Mouse (Mus musculus) small intestine, adult 2 months (tissue): ENCODE results near the gene Nr6a1. TPM values are rescaled to one million over a fixed set of nuclear protein-coding genes. Genes with fewer than 3 reads are reported as not detected.

Experiments used
- H3K27ac ChIP-seq: fragments of 200-500 bp; 2 replicates; pipeline ENCODE4 v1.5.1; 2012; ENCODE audit warnings: low read depth, low read length, control low read depth, inconsistent platforms; ENCODE audit not compliant: insufficient read depth
- H3K27me3 ChIP-seq: fragments of 200-500 bp; 2 replicates; pipeline ENCODE4 v1.6.1; 2012; ENCODE audit warnings: mild to moderate bottlenecking, moderate library complexity, low read length, inconsistent platforms; ENCODE audit not compliant: control insufficient read depth, insufficient read depth
- H3K36me3 ChIP-seq: fragments of 200-500 bp; 2 replicates; pipeline ENCODE4 v1.6.1; 2012; ENCODE audit warnings: mild to moderate bottlenecking, low read length, control low read depth, inconsistent platforms; ENCODE audit not compliant: control insufficient read depth, insufficient read depth
- H3K4me1 ChIP-seq: fragments of 200-500 bp; 2 replicates; pipeline ENCODE4 v1.6.1; 2012; ENCODE audit warnings: low read length, inconsistent platforms, mixed read lengths; ENCODE audit not compliant: control insufficient read depth, insufficient read depth, insufficient read length
- H3K4me3 ChIP-seq: fragments of 200-500 bp; 2 replicates; pipeline ENCODE4 v1.5.1; 2012; ENCODE audit warnings: low read depth, mild to moderate bottlenecking, control low read depth, inconsistent platforms, low read length, moderate library complexity
- CTCF ChIP-seq: fragments of 200-500 bp; IDR thresholded peaks from 2 replicates; pipeline ENCODE4 v1.5.1; 2012; ENCODE audit warnings: low read depth, mild to moderate bottlenecking, control low read depth, inconsistent platforms, low read length, moderate library complexity, mixed read lengths; ENCODE audit not compliant: insufficient replicate concordance, insufficient read length; ENCODE audit errors: extremely low read depth
- POLR2A ChIP-seq: fragments of 200-500 bp; IDR thresholded peaks from 2 replicates; pipeline ENCODE4 v1.6.1; 2012; ENCODE audit warnings: low read depth, mild to moderate bottlenecking, control low read depth, inconsistent platforms, low read length, moderate library complexity
- WGBS: fragments of 180-500 bp; shearing (Covaris S2); methylation state at CpG from one replicate; pipeline ENCODE4 v1.1.7; 2018; 5-methylcytosine and 5-hydroxymethylcytosine counted together
- polyA plus RNA-seq: library from polyadenylated mRNA; depleted of rRNA; stranded (reverse); fragments of >200 nt; gene quantifications from 2 replicates; pipeline ENCODE4 v1.2.3, GENCODE M21; 2012

The Nr6a1 gene
- polyA plus RNA-seq, 1 experiment: 7.2 TPM

GRCm38 (mm10) chr2:38926145-38926891 lies 1.2 kb downstream of the Nr6a1 start:
- Histone ChIP-seq H3K27ac (no peak overlapping the region), H3K27me3 (no peaks in the 10 kb centered on the region; the same call in 1 of the 2 replicates), H3K36me3 (no peaks in the 10 kb centered on the region), H3K4me3 (peak overlapping the region; percentile 99), H3K4me1 (peaks cover 6% of the 10 kb centered on the region)
- under 1% methylated on average over 52 of the region's 53 CpGs for WGBS
- TF ChIP-seq CTCF (no peak), POLR2A (no peak; the same call in 1 of the 2 replicates)

- no peaks in the 10 kb centered on the region for H3K36me3 ChIP-seq
- no peaks in the 10 kb centered on the region; the same call in 1 of the 2 replicates for H3K27me3 ChIP-seq
- H3K4me3 ChIP-seq: peak overlapping the region; percentile 99
- peaks cover 2% of the 10 kb centered on the region for H3K4me1 ChIP-seq
- TF ChIP-seq CTCF (no peak), POLR2A (no peak)
- 1% methylated on average over 51 of the region's 51 CpGs for WGBS
- H3K27ac ChIP-seq: peak overlapping the region; percentile 87
These were observed 2.1 kb downstream of the Nr6a1 start for GRCm38 (mm10) chr2:38925171-38926080.

- 16% methylated on average over 10 of the region's 10 CpGs for WGBS
- no peaks in the 10 kb centered on the region for H3K36me3 ChIP-seq
- no peaks in the 10 kb centered on the region; the same call in 1 of the 2 replicates for H3K27me3 ChIP-seq
- peak overlapping the region; percentile 99; the same call in 1 of the 2 replicates for H3K4me3 ChIP-seq
- no peaks in the 10 kb centered on the region; the same call in 1 of the 2 replicates for H3K4me1 ChIP-seq
- TF ChIP-seq POLR2A (no peak), CTCF (no peak)
- peak overlapping the region; percentile 87 for H3K27ac ChIP-seq
These were observed 2.9 kb downstream of the Nr6a1 start for GRCm38 (mm10) chr2:38924571-38924970.

- H3K27me3 ChIP-seq: no peaks in the 10 kb centered on the region; the same call in 1 of the 2 replicates
- H3K27ac ChIP-seq: no peak overlapping the region
- H3K4me1 ChIP-seq: no peaks in the 10 kb centered on the region; the same call in 1 of the 2 replicates
- TF ChIP-seq POLR2A (no peak), CTCF (no peak)
- H3K36me3 ChIP-seq: no peaks in the 10 kb centered on the region
- H3K4me3 ChIP-seq: no peak overlapping the region
- WGBS: 31% methylated on average over 2 of the region's 2 CpGs
These were observed 3.6 kb downstream of the Nr6a1 start for GRCm38 (mm10) chr2:38923911-38924310.

GRCm38 (mm10) chr2:38923471-38923870 lies 4.0 kb downstream of the Nr6a1 start:
- no peaks in the 10 kb centered on the region for H3K36me3 ChIP-seq
- no peak overlapping the region for H3K4me3 ChIP-seq
- H3K27ac ChIP-seq: no peak overlapping the region
- no peaks in the 10 kb centered on the region; the same call in 1 of the 2 replicates for H3K4me1 ChIP-seq
- TF ChIP-seq POLR2A: no peak
- no peak for TF ChIP-seq CTCF
- H3K27me3 ChIP-seq: no peaks in the 10 kb centered on the region; the same call in 1 of the 2 replicates
- WGBS: 27% methylated on average over 3 of the region's 3 CpGs

GRCm38 (mm10) chr2:38921374-38921773 lies 6.1 kb downstream of the Nr6a1 start:
- TF ChIP-seq CTCF: no peak
- no peak for TF ChIP-seq POLR2A
- WGBS: 30% methylated on average over 1 of the region's 1 CpGs
- Histone ChIP-seq H3K4me1 (no peaks in the 10 kb centered on the region; the same call in 1 of the 2 replicates), H3K36me3 (no peaks in the 10 kb centered on the region), H3K4me3 (no peak overlapping the region), H3K27ac (no peak overlapping the region), H3K27me3 (no peaks in the 10 kb centered on the region; the same call in 1 of the 2 replicates)
